ENCODE assay signal across 8 mouse cellular contexts in the genomic region with DNA sequence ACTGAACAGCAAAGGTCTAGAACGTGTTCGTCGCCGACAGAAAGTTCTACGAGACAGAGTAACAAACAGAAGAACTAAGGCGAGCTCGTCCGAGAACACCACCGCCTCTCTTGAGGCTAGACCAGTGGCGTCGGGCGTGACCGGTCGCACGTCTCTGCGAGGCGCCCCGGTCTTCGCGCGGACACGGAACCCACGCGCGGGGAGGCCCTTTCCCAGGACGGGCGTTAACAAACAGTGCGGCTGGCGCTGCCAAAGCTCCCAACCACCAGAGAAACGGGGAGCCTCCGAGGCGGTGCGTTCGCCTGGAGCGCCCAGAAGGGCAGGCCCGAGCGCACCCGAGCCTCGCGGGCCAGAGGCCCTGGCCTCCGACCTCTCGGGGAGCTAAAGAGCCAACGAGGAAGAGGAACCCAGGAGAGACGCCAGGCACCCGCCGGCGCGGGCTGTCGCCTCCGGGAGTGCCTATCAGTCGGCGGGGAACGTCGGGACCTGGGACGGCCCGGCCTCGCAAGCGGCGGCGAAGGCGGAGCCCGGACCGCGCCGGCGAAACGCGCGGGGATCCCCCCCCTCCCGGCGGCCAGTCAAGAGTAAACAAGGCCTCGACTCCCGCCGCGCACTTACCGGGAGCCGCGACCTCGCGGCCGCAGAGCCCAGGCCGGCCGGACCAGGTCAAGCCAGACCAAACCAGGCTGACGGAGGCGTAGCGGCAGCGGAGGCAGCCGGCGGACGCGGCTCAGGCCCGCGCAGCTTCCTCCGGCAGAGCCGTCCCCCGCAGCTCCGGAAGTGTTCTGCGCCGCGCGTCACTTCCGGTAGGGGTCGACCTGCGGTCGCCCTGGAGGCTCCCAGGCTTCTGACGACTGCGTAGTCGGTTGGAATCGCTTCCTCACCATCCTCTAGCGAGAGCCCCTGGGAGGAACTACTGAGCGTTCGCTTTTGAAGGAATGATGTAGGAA. TPM values are rescaled to one million over a fixed set of nuclear protein-coding genes. Genes with fewer than 3 reads are reported as not detected.
DNase-seq lines count a peak whose midpoint lies in the region; ATAC-seq and TF ChIP-seq lines count a peak whose summit lies in the region.

A gene (minus strand): TSS at position 776 of the 950 bp plus-strand sequence.

- no peaks in the 10 kb centered on the region for H3K9me3 ChIP-seq in erythroblast, embryonic 14.5 days (ENCODE audit: control insufficient read depth, low read length)
- no peaks in the 10 kb centered on the region for H3K9me3 ChIP-seq in heart, embryonic 12.5 days (replicated peaks)
- H3K9me3 ChIP-seq in kidney, postnatal 0 days (replicated peaks; ENCODE audit: low read length), result no peaks in the 10 kb centered on the region
- H3K9me3 ChIP-seq in liver, embryonic 11.5 days (ENCODE audit: control insufficient read depth, low read length), result no peaks in the 10 kb centered on the region
- H3K9me3 ChIP-seq in stomach, embryonic 14.5 days (ENCODE audit: control insufficient read depth, low read depth, low read length), result no peaks in the 10 kb centered on the region

- H3K4me3 ChIP-seq in C2C12 (ENCODE audit: insufficient read depth, poor library complexity, severe bottlenecking), result peak within 1 kb of the TSS; percentile 72
- H3K4me3 ChIP-seq in erythroblast, embryonic 14.5 days (replicated peaks), result peak within 1 kb of the TSS; percentile 98
- H3K4me3 ChIP-seq in heart, embryonic 12.5 days, result peak within 1 kb of the TSS; percentile 90
- H3K4me3 ChIP-seq in kidney, postnatal 0 days (replicated peaks; ENCODE audit: low read depth, low read length), result peak within 1 kb of the TSS; percentile 98
- peak within 1 kb of the TSS; percentile 80 for H3K4me3 ChIP-seq in liver, embryonic 11.5 days (ENCODE audit: low read depth, low read length)
- peak within 1 kb of the TSS; percentile 92 for H3K4me3 ChIP-seq in stomach, embryonic 14.5 days (ENCODE audit: low read depth, low read length)

- no peak for TF ChIP-seq CTCF in C2C12 (IDR thresholded peaks at IDR 0.05; ENCODE audit: control insufficient read depth, insufficient read depth, insufficient read length)
- no peak for TF ChIP-seq CTCF in brain, embryonic 14.5 days (IDR thresholded peaks at IDR 0.05; ENCODE audit: borderline replicate concordance, extremely low read depth, insufficient read depth, insufficient read length)
- no peak for TF ChIP-seq CTCF in kidney, postnatal 0 days (IDR thresholded peaks at IDR 0.05; ENCODE audit: low read depth)

- peak within 1 kb of the TSS; percentile 84 for H3K4me2 ChIP-seq in heart, embryonic 12.5 days
- H3K4me2 ChIP-seq in kidney, postnatal 0 days (ENCODE audit: low read length), result peak within 1 kb of the TSS; percentile 79
- peak within 1 kb of the TSS; percentile 91 for H3K4me2 ChIP-seq in liver, embryonic 11.5 days
- peak within 1 kb of the TSS; percentile 66 for H3K4me2 ChIP-seq in stomach, embryonic 14.5 days (replicated peaks; ENCODE audit: low read depth, low read length)

- WGBS in heart, embryonic 12.5 days, result under 1% methylated on average over 110 of the region's 112 CpGs
- WGBS in kidney, postnatal 0 days, result under 1% methylated on average over 109 of the region's 112 CpGs
- under 1% methylated on average over 99 of the region's 112 CpGs for WGBS in liver, embryonic 11.5 days
- under 1% methylated on average over 112 of the region's 112 CpGs for WGBS in stomach, embryonic 14.5 days

- H3ac ChIP-seq in C2C12 (ENCODE audit: control insufficient read depth, insufficient read length, low read depth), result peak within 1 kb of the TSS; percentile 88

- peak; percentile 87 for TF ChIP-seq POLR2A in brain, embryonic 14.5 days (IDR thresholded peaks at IDR 0.05; ENCODE audit: borderline replicate concordance, extremely low read depth, insufficient read depth, insufficient read length, poor library complexity, severe bottlenecking)

- no peaks in the 10 kb centered on the region for H3K36me3 ChIP-seq in C2C12 (ENCODE audit: control insufficient read depth, insufficient read depth)
- peaks cover 30% of the 10 kb centered on the region for H3K36me3 ChIP-seq in erythroblast, embryonic 14.5 days (ENCODE audit: control insufficient read depth)
- H3K36me3 ChIP-seq in heart, embryonic 12.5 days, result 0 out of 2 replicates have a peak, but pooled peaks cover 3% of the 10 kb centered on the region
- H3K36me3 ChIP-seq in kidney, postnatal 0 days (ENCODE audit: insufficient read depth, low read length), result no peaks in the 10 kb centered on the region
- no peaks in the 10 kb centered on the region for H3K36me3 ChIP-seq in liver, embryonic 11.5 days (ENCODE audit: control insufficient read depth, insufficient read depth, low read length)
- H3K36me3 ChIP-seq in stomach, embryonic 14.5 days (ENCODE audit: control insufficient read depth, insufficient read depth, low read length), result no peaks in the 10 kb centered on the region; the same call in 1 of the 2 replicates

- DNase-seq in brain, embryonic 14.5 days (ENCODE audit: low read depth), result peak; percentile 97
- peak; percentile 96 for DNase-seq in kidney, postnatal 0 days (ENCODE audit: low spot score)
- DNase-seq in liver, embryonic 11.5 days (ENCODE audit: low spot score), result peak; percentile 91
- DNase-seq in naive thymus-derived CD4-positive, alpha-beta T cell, adult 2 months (ENCODE audit: low read depth), result peak; percentile 94

- peaks cover 40% of the 10 kb centered on the region for H3K79me3 ChIP-seq in C2C12 (ENCODE audit: low read depth)

- peaks cover 37% of the 10 kb centered on the region for H3K4me1 ChIP-seq in erythroblast, embryonic 14.5 days (ENCODE audit: control insufficient read depth)
- peaks cover 18% of the 10 kb centered on the region for H3K4me1 ChIP-seq in heart, embryonic 12.5 days (replicated peaks)
- H3K4me1 ChIP-seq in kidney, postnatal 0 days (replicated peaks; ENCODE audit: insufficient read depth, low read length), result peaks cover 6% of the 10 kb centered on the region
- peaks cover 18% of the 10 kb centered on the region for H3K4me1 ChIP-seq in liver, embryonic 11.5 days (replicated peaks; ENCODE audit: control insufficient read depth, insufficient read depth, low read length)
- no peaks in the 10 kb centered on the region for H3K4me1 ChIP-seq in stomach, embryonic 14.5 days (ENCODE audit: control insufficient read depth, insufficient read depth, low read length)

- H3K27ac ChIP-seq in heart, embryonic 12.5 days (ENCODE audit: poor library complexity, severe bottlenecking), result peak within 1 kb of the TSS; percentile 93
- peak within 1 kb of the TSS; percentile 97 for H3K27ac ChIP-seq in kidney, postnatal 0 days
- H3K27ac ChIP-seq in liver, embryonic 11.5 days (ENCODE audit: low read depth, low read length), result peak within 1 kb of the TSS; percentile 87
- peak within 1 kb of the TSS; percentile 91 for H3K27ac ChIP-seq in stomach, embryonic 14.5 days (ENCODE audit: low read length)

- H3K79me2 ChIP-seq in C2C12 (ENCODE audit: control insufficient read depth, insufficient read depth), result peaks cover 52% of the 10 kb centered on the region

- peak; percentile 97 for ATAC-seq in heart, embryonic 12.5 days (ENCODE audit: insufficient number of reproducible peaks, low FRiP score)
- peak; percentile 98 for ATAC-seq in kidney, postnatal 0 days (replicated peaks; ENCODE audit: low FRiP score, low read depth)
- ATAC-seq in liver, embryonic 11.5 days (replicated peaks; ENCODE audit: low FRiP score), result peak; percentile 96
- ATAC-seq in stomach, embryonic 14.5 days (ENCODE audit: insufficient number of reproducible peaks, insufficient read depth, low FRiP score, low read depth), result peak; percentile 98

- no peaks in the 10 kb centered on the region for H3K27me3 ChIP-seq in C2C12 (ENCODE audit: control insufficient read depth, insufficient read depth, insufficient read length)
- no peaks in the 10 kb centered on the region for H3K27me3 ChIP-seq in erythroblast, embryonic 14.5 days (ENCODE audit: control insufficient read depth)
- H3K27me3 ChIP-seq in heart, embryonic 12.5 days (replicated peaks), result no peaks in the 10 kb centered on the region
- H3K27me3 ChIP-seq in kidney, postnatal 0 days (ENCODE audit: insufficient read depth, low read length), result no peaks in the 10 kb centered on the region
- no peaks in the 10 kb centered on the region for H3K27me3 ChIP-seq in liver, embryonic 11.5 days (replicated peaks; ENCODE audit: control insufficient read depth, insufficient read depth, low read length)
- H3K27me3 ChIP-seq in stomach, embryonic 14.5 days (ENCODE audit: control insufficient read depth, insufficient read depth, low read length), result no peaks in the 10 kb centered on the region

- H3K9ac ChIP-seq in heart, embryonic 12.5 days, result peak within 1 kb of the TSS; percentile 93
- H3K9ac ChIP-seq in kidney, postnatal 0 days (ENCODE audit: low read depth, low read length), result peak within 1 kb of the TSS; percentile 88
- peak within 1 kb of the TSS; percentile 79 for H3K9ac ChIP-seq in liver, embryonic 11.5 days (ENCODE audit: low read depth, low read length)
- H3K9ac ChIP-seq in stomach, embryonic 14.5 days (replicated peaks; ENCODE audit: low read depth, low read length), result peak within 1 kb of the TSS; percentile 82

TF ChIP-seq in C2C12, 6 proteins besides CTCF, POLR2A, EP300 and RAD21:
- no peak for TF ChIP-seq MYOG (IDR thresholded peaks at IDR 0.05; ENCODE audit: control insufficient read depth, extremely low read depth, insufficient read length)
- no peak for TF ChIP-seq MAX (IDR thresholded peaks at IDR 0.05)
- TF ChIP-seq MYOD1 (IDR thresholded peaks at IDR 0.05; ENCODE audit: control insufficient read depth, insufficient read length, low read depth), result no peak
- no peak for TF ChIP-seq CEBPB (IDR thresholded peaks at IDR 0.05; ENCODE audit: low read depth)
- no peak for TF ChIP-seq FOSL1 (IDR thresholded peaks at IDR 0.05; ENCODE audit: insufficient read depth, low read length, poor library complexity, severe bottlenecking)
- TF ChIP-seq USF1 (IDR thresholded peaks at IDR 0.05; ENCODE audit: low read depth), result no peak

RNA-seq across cellular contexts. Expression of the gene that starts here (rescaled TPM):
- polyA plus RNA-seq in C2C12 (2012; fragmentation: generic; extraction: Trizol), result 30.5 TPM
- polyA plus RNA-seq in brain, embryonic 14.5 days (2012; rRNA removed), result 47.9 and 49.0 TPM in 2 replicates
- polyA plus RNA-seq in erythroblast, embryonic 14.5 days (2012), result 18.7 and 20.5 TPM in 2 replicates
- 49.1 and 49.7 TPM in 2 replicates for polyA plus RNA-seq in heart, embryonic 12.5 days (2016; fragmentation: Nextera tagmentation; extraction: Ambion mirVana)
- polyA plus RNA-seq in kidney, postnatal 0 days (2015; fragmentation: Nextera tagmentation; extraction: Ambion mirVana), result 36.6 and 37.9 TPM in 2 replicates
- 47.7 and 54.2 TPM in 2 replicates for polyA plus RNA-seq in liver, embryonic 11.5 days (2014; fragmentation: Nextera tagmentation; extraction: Ambion mirVana)
- 36.2 and 36.8 TPM in 2 replicates for polyA plus RNA-seq in stomach, embryonic 14.5 days (2014; fragmentation: Nextera tagmentation; extraction: Ambion mirVana)

Comparison
In these comparisons a context has a peak if more than half of its experiments do, and no peak if none do; other contexts are left out.
1. Peak in every context shown above with its lines: DNase-seq, ATAC-seq, H3K4me3 ChIP-seq and H3K27ac ChIP-seq.